Mouse (Mus musculus): ENCODE measurements around the gene Gmppb.

Gene Gmppb

GRCm38 (mm10) chr9:108073141-108073930 lies 24.3 kb downstream of the Gmppb start:
- no peak for DNase-seq (ENCODE audit: low spot score in 2 of 2)

GRCm38 (mm10) chr9:108080168-108080567 lies 31.1 kb downstream of the Gmppb start, which contains the start of gene Mst1:
Gene Mst1 (plus strand): TSS chr9:108080436.
- no peak for DNase-seq (ENCODE audit: low spot score in 2 of 2)

- no peak for DNase-seq (ENCODE audit: low spot score in 2 of 2)
Measured at GRCm38 (mm10) chr9:108082549-108082948, 33.5 kb downstream of the Gmppb start.

GRCm38 (mm10) chr9:108082988-108083431 lies 34.0 kb downstream of the Gmppb start, which contains the start of gene Rnf123:
Gene Rnf123 (minus strand): TSS chr9:108083346.
- DNase-seq (ENCODE audit: low spot score in 2 of 2): no peak

- DNase-seq (ENCODE audit: low spot score in 2 of 2): no peak
Measured at GRCm38 (mm10) chr9:108083561-108083960, 34.5 kb downstream of the Gmppb start.

GRCm38 (mm10) chr9:108085261-108085660 lies 36.2 kb downstream of the Gmppb start:
- no peak for DNase-seq (ENCODE audit: low spot score in 2 of 2)

GRCm38 (mm10) chr9:108090611-108091120 lies 41.6 kb downstream of the Gmppb start:
- DNase-seq (ENCODE audit: low spot score in 2 of 2): no peak

- DNase-seq (ENCODE audit: low spot score in 2 of 2): no peak
Measured at GRCm38 (mm10) chr9:108093586-108093985, 44.5 kb downstream of the Gmppb start.

GRCm38 (mm10) chr9:108094184-108094941 lies 45.3 kb downstream of the Gmppb start, which contains the start of gene Apeh:
Gene Apeh (minus strand): TSS chr9:108094606.
- peak; percentile 81 to 89 for DNase-seq (ENCODE audit: low spot score in 2 of 2)

GRCm38 (mm10) chr9:108094998-108095411 lies 46.0 kb downstream of the Gmppb start:
- DNase-seq (ENCODE audit: low spot score in 2 of 2): no peak

GRCm38 (mm10) chr9:108095518-108095917 lies 46.5 kb downstream of the Gmppb start:
- DNase-seq (ENCODE audit: low spot score in 2 of 2): peak in 1 of 2 experiments; percentile 64

- DNase-seq (ENCODE audit: low spot score in 2 of 2): no peak
Measured at GRCm38 (mm10) chr9:108095949-108096712, 47.1 kb downstream of the Gmppb start.

GRCm38 (mm10) chr9:108099619-108100018 lies 50.6 kb downstream of the Gmppb start:
- DNase-seq (ENCODE audit: low spot score in 2 of 2): no peak

Measured in cerebellum, postnatal 4 days (tissue).